Mouse (Mus musculus): ENCODE measurements around the gene Krtap29-1. TPM values are rescaled to one million over a fixed set of nuclear protein-coding genes. Genes with fewer than 3 reads are reported as not detected.

Gene Krtap29-1
- total RNA-seq, 2 experiments from 2014 or later, result not detected

- DNase-seq, result no peak
Measured at GRCm38 (mm10) chr11:99937751-99938264, 41.0 kb downstream of the Krtap29-1 start.

GRCm38 (mm10) chr11:99935991-99936390, 42.9 kb downstream of the Krtap29-1 start, which contains the start of gene Krtap31-2:
Krtap31-2 (plus strand) TSS chr11:99936291.
- no peak for DNase-seq

Other genes starting within 250 kb of the Krtap29-1 start
- gene Gm14180, start 244.8 kb downstream of the Krtap29-1 start, total RNA-seq (2021), result not detected
- not detected for gene Gm11595, start 206.1 kb downstream of the Krtap29-1 start, total RNA-seq (2021)
- not detected for gene Krtap4-8, start 198.3 kb downstream of the Krtap29-1 start, total RNA-seq (2021)
- under 1 TPM in 1 of 2 experiments, not detected in 1; 0.23 TPM for gene Krtap4-9, start 193.9 kb downstream of the Krtap29-1 start, total RNA-seq (2021)
- not detected for gene Gm11596, start 185.6 kb downstream of the Krtap29-1 start, total RNA-seq (2021)
- not detected for gene Gm11569, start 180.1 kb downstream of the Krtap29-1 start, total RNA-seq (2021)
- gene Gm11554, start 174.6 kb downstream of the Krtap29-1 start, total RNA-seq (2021), result not detected
- not detected for gene Krtap4-13, start 169.2 kb downstream of the Krtap29-1 start, total RNA-seq (2021)
- not detected for gene Gm11564, start 163.4 kb downstream of the Krtap29-1 start, total RNA-seq (2021)
- not detected for gene 2300003K06Rik, start 141.0 kb downstream of the Krtap29-1 start, total RNA-seq (2021)
- gene Krtap4-16, start 127.4 kb downstream of the Krtap29-1 start, total RNA-seq (2021), result not detected
- not detected for gene Gm11568, start 121.1 kb downstream of the Krtap29-1 start, total RNA-seq (2021)
- gene Gm11559, start 114.6 kb downstream of the Krtap29-1 start, total RNA-seq (2021), result not detected
- gene Krtap9-1, start 105.7 kb downstream of the Krtap29-1 start, total RNA-seq (2021), result not detected
- not detected for gene Gm11567, start 99.9 kb downstream of the Krtap29-1 start, total RNA-seq (2021)
- gene Krtap31-1, start 71.1 kb downstream of the Krtap29-1 start, total RNA-seq (2021), result not detected
- not detected for gene Gm11565, start 64.3 kb downstream of the Krtap29-1 start, total RNA-seq (2021)
- not detected for gene Krtap31-2, start 42.8 kb downstream of the Krtap29-1 start, total RNA-seq (2021)
- gene Krtap9-5, start 30.6 kb downstream of the Krtap29-1 start, total RNA-seq (2021), result not detected
- not detected for gene Krtap16-1, start 7.5 kb upstream of the Krtap29-1 start, total RNA-seq (2021)
- not detected for gene Krtap17-1, start 14.9 kb upstream of the Krtap29-1 start, total RNA-seq (2021)
- not detected for gene Krt33a, start 37.2 kb upstream of the Krtap29-1 start, total RNA-seq (2021)
- under 1 TPM; 0.38 to 0.45 TPM for gene Krt33b, start 50.8 kb upstream of the Krtap29-1 start, total RNA-seq (2021)
- not detected for gene Krt34, start 62.5 kb upstream of the Krtap29-1 start, total RNA-seq (2021)
- not detected for gene Krt31, start 71.5 kb upstream of the Krtap29-1 start, total RNA-seq (2021)
- not detected for gene Krt32, start 109.2 kb upstream of the Krtap29-1 start, total RNA-seq (2021)
- not detected for gene Krt35, start 117.2 kb upstream of the Krtap29-1 start, total RNA-seq (2021)
- not detected for gene Krt36, start 126.6 kb upstream of the Krtap29-1 start, total RNA-seq (2021)
- gene Krt13, start 142.5 kb upstream of the Krtap29-1 start, total RNA-seq (2021), result not detected
- gene Krt15, start 156.9 kb upstream of the Krtap29-1 start, total RNA-seq (2021), result not detected
- 1 to 10 TPM in 1 of 2 experiments, under 1 TPM in 1; 0.45 to 1.4 TPM for gene Krt19, start 169.6 kb upstream of the Krtap29-1 start, total RNA-seq (2021)
- not detected for gene Krt9, start 214.2 kb upstream of the Krtap29-1 start, total RNA-seq (2021)
- not detected for gene Krt14, start 228.5 kb upstream of the Krtap29-1 start, total RNA-seq (2021)

All from gastrocnemius, postnatal 10 days (tissue).